Mouse (Mus musculus) G1E (cell line): ENCODE measurements around the gene Fxyd3. TPM values are rescaled to one million over a fixed set of nuclear protein-coding genes. Genes with fewer than 3 reads are reported as not detected.

Experiments used
- ATAC-seq: 2 replicates; pipeline ENCODE4 v1.8.0; 2016; ENCODE audit warnings: mild to moderate bottlenecking; ENCODE audit not compliant: insufficient number of reproducible peaks, poor library complexity, low FRiP score, severe bottlenecking; ENCODE audit errors: extremely low read depth
- DNase-seq: peaks from one replicate; pipeline ENCODE4 v3.0.0; 2012; ENCODE audit warnings: low spot score
- H3K27me3 ChIP-seq: 2 replicates; pipeline ENCODE4 v1.6.1; 2012; ENCODE audit warnings: mild to moderate bottlenecking, low read length, inconsistent platforms; ENCODE audit not compliant: insufficient read depth
- H3K36me3 ChIP-seq: replicated peaks from 2 replicates; pipeline ENCODE3; 2012; ENCODE audit warnings: mild to moderate bottlenecking, inconsistent platforms
- H3K4me1 ChIP-seq: 2 replicates; pipeline ENCODE4 v1.6.1; 2012; ENCODE audit warnings: low read depth, low read length, inconsistent platforms, mixed read lengths; ENCODE audit not compliant: insufficient read depth
- H3K4me3 ChIP-seq: 2 replicates; pipeline ENCODE4 v1.5.1; 2012; ENCODE audit warnings: low read depth, mild to moderate bottlenecking, inconsistent platforms, low read length, moderate library complexity, mixed read lengths
- H3K9me3 ChIP-seq: replicated peaks from 2 replicates; pipeline ENCODE4 v1.6.1; 2012; ENCODE audit warnings: inconsistent platforms
- CTCF ChIP-seq: IDR thresholded peaks from 2 replicates; pipeline ENCODE4 v1.5.1; 2012; ENCODE audit warnings: low read depth, low read length, inconsistent platforms, mixed read lengths
- GATA1 ChIP-seq: IDR thresholded peaks from 2 replicates; pipeline ENCODE4 v1.6.1; 2012; ENCODE audit warnings: borderline replicate concordance, low read length, inconsistent platforms, mixed read lengths
- GATA2 ChIP-seq: IDR thresholded peaks from 2 replicates; pipeline ENCODE4 v1.6.1; 2012; ENCODE audit warnings: low read depth, low read length, inconsistent platforms, borderline replicate concordance
- POLR2AphosphoS5 ChIP-seq: IDR thresholded peaks from 2 replicates; pipeline ENCODE4 v1.6.1; 2012; ENCODE audit warnings: low read depth, low read length, inconsistent platforms; ENCODE audit not compliant: insufficient replicate concordance
- TAL1 ChIP-seq: conservative IDR thresholded peaks from 2 replicates; pipeline ENCODE4 v1.6.1; 2012; ENCODE audit warnings: low read depth, low read length, inconsistent platforms, mixed read lengths
- polyA plus RNA-seq: library from polyadenylated mRNA; stranded (reverse); fragments of >175 nt; gene quantifications from 2 replicates; pipeline ENCODE4 v1.2.3, GENCODE M21; 2012
- total RNA-seq, 2 experiments: library from RNA; stranded (forward) in 1 of 2; stranded (reverse) in 1 of 2; fragments of 200-1000 nt in 1 of 2; fragments of >200 nt in 1 of 2; fragmentation: Nextera tagmentation in 1 of 2; gene quantifications; 2 replicates each; pipeline ENCODE4 v1.2.3; 2014 to 2017

Gene Fxyd3
- total and polyA plus RNA-seq, 3 experiments, result 0.16 TPM; not detected in 2

DNA sequence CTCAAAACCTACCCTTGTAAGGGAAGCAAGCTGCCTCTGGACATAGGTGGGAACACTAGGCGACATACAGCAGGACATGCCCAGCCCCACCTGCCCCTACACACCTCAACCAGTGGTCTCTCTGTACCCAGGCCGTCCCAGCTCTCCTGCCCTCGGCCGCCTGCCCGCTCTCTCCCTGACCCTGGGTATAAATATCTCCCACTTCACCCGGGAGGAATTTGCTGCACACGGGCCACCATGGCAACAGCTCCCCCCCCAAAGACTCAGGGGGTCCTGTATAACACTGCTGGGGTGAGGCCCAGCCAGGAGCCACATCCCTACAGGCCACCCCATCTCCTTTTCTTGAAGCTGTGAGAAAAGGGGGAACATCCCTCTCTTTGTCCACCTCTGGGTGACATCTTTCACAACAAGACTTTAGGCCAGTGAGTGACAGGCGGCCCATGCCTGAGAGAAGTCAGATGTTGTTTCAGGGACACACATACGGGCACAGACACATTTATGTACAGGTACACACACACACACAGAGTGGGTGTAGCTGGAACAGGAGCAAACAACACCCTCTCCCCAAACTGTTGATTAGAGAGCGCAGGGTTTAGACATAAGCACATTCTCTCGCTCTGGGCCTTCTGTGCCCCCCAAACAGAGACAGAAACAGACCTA is 21.7 kb downstream of the Fxyd3 start:
- no peak for ATAC-seq
- peaks cover 4% of the 10 kb centered on the region; the same call in 1 of the 2 replicates for H3K27me3 ChIP-seq
- no peak overlapping the region for H3K4me3 ChIP-seq

DNA sequence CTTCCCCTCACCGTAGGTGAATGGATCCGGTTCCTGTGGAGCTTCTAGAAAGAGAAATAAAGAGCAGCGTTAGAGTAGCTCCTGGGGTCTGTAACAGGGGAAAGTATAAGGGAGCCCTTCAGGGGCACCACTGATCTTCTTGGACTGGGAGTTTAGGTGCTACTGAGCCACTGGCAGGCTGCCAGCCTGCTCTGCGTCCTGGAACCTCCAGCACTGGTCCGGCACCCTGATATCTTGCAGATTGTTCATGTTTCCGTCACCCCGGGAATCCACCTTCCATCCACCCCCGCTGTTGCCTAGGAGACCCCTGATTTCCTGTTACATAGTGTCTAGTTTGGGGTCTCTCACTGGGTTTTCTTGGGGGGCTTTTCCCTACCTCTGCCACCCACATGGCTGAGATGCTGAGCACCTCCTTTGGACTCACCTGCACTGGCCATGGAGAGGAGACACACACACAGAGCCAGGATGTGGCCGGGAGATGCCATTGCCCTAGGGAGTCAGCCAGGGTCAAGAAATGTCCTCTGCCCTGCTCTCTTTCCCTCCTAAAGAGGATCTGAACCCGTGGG is 22.5 kb downstream of the Fxyd3 start:
- ATAC-seq, result no peak
- TF ChIP-seq GATA1 (no peak), POLR2AphosphoS5 (no peak), TAL1 (no peak), GATA2 (no peak), CTCF (no peak)

More for the DNA sequence above, 21.7 kb downstream of the Fxyd3 start:
- no peak for DNase-seq
- Histone ChIP-seq H3K36me3 (no peaks in the 10 kb centered on the region), H3K9me3 (peaks cover 49% of the 10 kb centered on the region), H3K4me1 (no peaks in the 10 kb centered on the region)
- no peak for TF ChIP-seq POLR2AphosphoS5
- TF ChIP-seq GATA2, result no peak
- TF ChIP-seq GATA1, result no peak
- no peak for TF ChIP-seq CTCF
- TF ChIP-seq TAL1, result no peak

DNA sequence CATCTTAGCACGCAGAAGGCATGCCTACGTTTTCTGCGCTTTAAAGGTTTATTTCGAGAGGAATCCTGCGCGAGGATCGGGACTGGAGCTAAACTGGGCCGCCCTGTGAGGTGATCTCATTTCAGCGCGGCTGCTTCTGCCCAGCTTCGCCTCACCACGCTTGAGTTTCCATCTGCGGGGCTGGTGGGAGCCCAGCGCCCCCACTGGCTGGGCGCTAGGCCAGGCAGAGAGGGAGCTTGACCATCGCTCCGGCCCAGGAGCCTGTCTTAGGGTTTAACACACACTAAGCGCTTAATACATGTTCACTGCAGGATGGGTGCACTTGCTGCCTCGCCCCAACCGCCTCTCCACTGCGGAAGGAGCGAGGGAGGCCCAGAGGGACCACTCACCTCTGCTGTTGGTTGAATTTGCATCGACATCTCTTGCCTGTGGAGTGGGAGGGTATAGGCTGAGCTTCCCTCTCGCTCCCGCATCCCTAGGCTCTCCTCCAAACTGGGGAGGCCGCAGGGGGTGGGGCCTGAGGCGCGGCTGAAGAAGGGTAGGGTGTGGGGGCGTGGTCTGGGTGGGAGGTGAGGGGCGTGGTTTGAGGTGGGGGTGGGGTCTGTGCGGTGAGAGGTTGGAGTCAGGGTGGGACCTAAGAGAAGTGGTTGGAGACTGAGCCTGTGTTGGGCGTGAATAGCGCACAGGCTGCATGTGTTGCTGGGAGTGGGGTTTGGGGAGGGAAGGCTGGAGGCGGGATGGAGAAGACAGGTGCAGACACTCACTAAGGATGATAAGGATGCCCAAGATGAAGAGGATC is 23.7 kb downstream of the Fxyd3 start:
- Histone ChIP-seq H3K36me3 (no peaks in the 10 kb centered on the region), H3K4me1 (no peaks in the 10 kb centered on the region), H3K9me3 (peaks cover 40% of the 10 kb centered on the region), H3K4me3 (no peak overlapping the region), H3K27me3 (peaks cover 4% of the 10 kb centered on the region; the same call in 1 of the 2 replicates)
- ATAC-seq (no peak), DNase-seq (no peak)
- no peak for TF ChIP-seq CTCF
- no peak for TF ChIP-seq POLR2AphosphoS5
- no peak for TF ChIP-seq GATA2
- no peak for TF ChIP-seq TAL1
- no peak for TF ChIP-seq GATA1

More for the DNA sequence above, 22.5 kb downstream of the Fxyd3 start:
- DNase-seq, result no peak
- Histone ChIP-seq H3K4me3 (no peak overlapping the region), H3K36me3 (no peaks in the 10 kb centered on the region), H3K9me3 (peaks cover 45% of the 10 kb centered on the region), H3K27me3 (peaks cover 4% of the 10 kb centered on the region; the same call in 1 of the 2 replicates), H3K4me1 (no peaks in the 10 kb centered on the region)

DNA sequence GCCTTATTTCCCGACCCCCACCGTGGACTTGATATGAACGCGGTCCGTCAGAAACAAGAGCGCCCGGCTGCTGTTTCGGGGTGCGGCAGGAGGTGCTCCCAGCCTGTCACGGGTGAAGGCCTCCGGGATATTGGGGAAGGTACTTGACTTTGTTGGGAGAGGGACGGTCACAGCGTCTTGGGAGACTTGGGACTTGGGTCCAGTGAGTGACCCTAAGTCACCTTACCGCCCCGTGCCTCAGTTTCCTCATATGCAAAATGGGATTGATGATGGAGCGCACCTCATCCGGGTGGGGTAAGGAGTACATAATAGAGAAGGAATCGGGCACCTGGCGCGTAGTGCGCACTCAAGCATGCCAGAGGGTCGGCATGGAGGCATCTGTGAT is 24.3 kb downstream of the Fxyd3 start:
- DNase-seq, result no peak

DNA sequence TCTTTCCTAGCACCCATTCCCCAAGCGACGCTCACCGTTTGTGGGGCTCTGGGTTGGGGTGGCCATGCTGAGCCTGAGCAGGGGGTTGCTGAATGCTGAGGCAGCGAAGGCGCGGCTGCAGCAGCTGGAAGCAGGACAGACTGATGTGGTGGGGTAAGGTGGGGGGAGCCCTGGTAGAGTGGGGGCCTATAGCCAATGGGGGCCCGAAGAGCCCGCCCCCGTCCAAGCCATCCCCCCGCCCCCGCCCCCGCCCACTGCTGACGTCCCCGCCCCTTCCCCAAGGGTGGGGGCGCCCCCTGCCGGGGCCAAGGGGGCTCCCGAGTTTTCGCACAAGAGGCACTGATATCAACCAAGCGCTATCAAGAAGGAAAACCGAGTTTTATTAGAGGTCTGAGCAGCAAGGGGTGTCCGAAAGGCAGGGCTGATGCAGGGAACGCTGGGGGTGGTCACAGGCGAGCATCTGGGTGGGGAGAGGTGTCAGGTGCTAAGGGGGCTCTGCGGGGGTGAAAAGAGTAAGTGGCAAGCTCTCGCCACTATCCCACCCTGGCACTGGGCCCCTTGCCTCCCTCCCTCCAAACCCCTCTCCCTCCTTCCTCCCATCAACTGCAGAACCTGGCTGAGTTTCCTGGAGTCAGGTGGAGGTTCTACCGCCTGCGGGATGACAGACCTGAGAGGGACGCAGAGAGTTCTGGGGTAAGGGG is 25.0 kb downstream of the Fxyd3 start, which contains the start of gene Fxyd7:
Gene Fxyd7, minus strand, starts transcription at position 147 of the 701 bp plus-strand sequence.
- Histone ChIP-seq H3K9me3 (peaks cover 36% of the 10 kb centered on the region), H3K4me1 (no peaks in the 10 kb centered on the region), H3K4me3 (no peak within 1 kb of the TSS), H3K36me3 (no peaks in the 10 kb centered on the region), H3K27me3 (peaks cover 4% of the 10 kb centered on the region; the same call in 1 of the 2 replicates)
- no peak for ATAC-seq
- DNase-seq, result no peak
- TF ChIP-seq GATA1 (no peak), POLR2AphosphoS5 (no peak), GATA2 (no peak), TAL1 (no peak), CTCF (no peak)

More for the DNA sequence above, 24.3 kb downstream of the Fxyd3 start:
- Histone ChIP-seq H3K27me3 (peaks cover 4% of the 10 kb centered on the region; the same call in 1 of the 2 replicates), H3K4me3 (no peak overlapping the region), H3K9me3 (peaks cover 36% of the 10 kb centered on the region), H3K4me1 (no peaks in the 10 kb centered on the region), H3K36me3 (no peaks in the 10 kb centered on the region)
- ATAC-seq, result no peak
- no peak for TF ChIP-seq GATA2
- TF ChIP-seq GATA1, result no peak
- TF ChIP-seq POLR2AphosphoS5, result no peak
- TF ChIP-seq CTCF, result no peak
- no peak for TF ChIP-seq TAL1

DNA sequence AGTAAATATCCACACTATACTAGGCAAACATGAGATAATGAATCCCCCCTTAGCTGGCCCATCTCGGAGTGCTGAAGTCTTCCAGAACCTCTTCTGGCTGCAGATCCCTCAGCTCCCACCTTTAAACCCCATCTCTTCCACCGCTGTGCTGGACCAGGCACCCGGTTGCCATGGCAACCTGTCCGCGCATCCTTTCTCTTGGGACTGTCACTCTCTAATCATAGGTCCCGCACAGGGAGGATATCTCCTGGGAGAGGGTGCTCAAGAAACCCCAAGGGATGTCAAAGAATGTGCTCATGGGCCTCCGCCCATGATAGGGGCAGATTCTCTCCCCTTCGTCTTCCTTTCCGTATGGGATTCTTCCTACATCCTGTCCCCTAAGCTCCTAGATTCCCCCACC is 25.6 kb downstream of the Fxyd3 start:
- peaks cover 4% of the 10 kb centered on the region; the same call in 1 of the 2 replicates for H3K27me3 ChIP-seq
- H3K36me3 ChIP-seq, result no peaks in the 10 kb centered on the region
- H3K4me1 ChIP-seq, result no peaks in the 10 kb centered on the region
- DNase-seq (no peak), ATAC-seq (no peak)
- H3K9me3 ChIP-seq, result peaks cover 34% of the 10 kb centered on the region
- H3K4me3 ChIP-seq, result no peak overlapping the region
- TF ChIP-seq GATA1 (no peak), POLR2AphosphoS5 (no peak), TAL1 (no peak)
